Mouse (Mus musculus): ENCODE data around the gene Vmn2r115. TPM values are rescaled to one million over a fixed set of nuclear protein-coding genes. Genes with fewer than 3 reads are reported as not detected.

Vmn2r115 gene
- not detected for polyA plus RNA-seq (2015; fragmentation: Illumina TruSeq; extraction: RNeasy Lipid Tissue Mini Kit (QIAGEN cat#74804); ENCODE audit: insufficient read depth, low replicate concordance)

GRCm38 (mm10) chr17:23343441-23343840 lies at the start of gene Vmn2r115:
TSS of gene Vmn2r115 (plus strand) at chr17:23343741.

GRCm38 (mm10) chr17:23312437-23312836 lies 31.1 kb upstream of the Vmn2r115 start, which contains the start of gene Vmn2r114:
TSS of gene Vmn2r114 (minus strand) at chr17:23312537.

GRCm38 (mm10) chr17:23384304-23384703 lies 40.8 kb downstream of the Vmn2r115 start, which contains the start of gene Vmn2r116:
TSS of gene Vmn2r116 (plus strand) at chr17:23384604.

Other genes with a start within 250 kb of the Vmn2r115 start
- 13.0 TPM for gene Zfp40, start 150.5 kb upstream of the Vmn2r115 start, polyA plus RNA-seq (2015; fragmentation: Illumina TruSeq; extraction: RNeasy Lipid Tissue Mini Kit (QIAGEN cat#74804); ENCODE audit: insufficient read depth, low replicate concordance)
- not detected for gene Vmn2r114, start 31.2 kb upstream of the Vmn2r115 start, polyA plus RNA-seq (2015; fragmentation: Illumina TruSeq; extraction: RNeasy Lipid Tissue Mini Kit (QIAGEN cat#74804); ENCODE audit: insufficient read depth, low replicate concordance)
- gene Vmn2r116, start 40.9 kb downstream of the Vmn2r115 start, polyA plus RNA-seq (2015; fragmentation: Illumina TruSeq; extraction: RNeasy Lipid Tissue Mini Kit (QIAGEN cat#74804); ENCODE audit: insufficient read depth, low replicate concordance) = not detected
- gene Vmn2r117, start 136.0 kb downstream of the Vmn2r115 start, polyA plus RNA-seq (2015; fragmentation: Illumina TruSeq; extraction: RNeasy Lipid Tissue Mini Kit (QIAGEN cat#74804); ENCODE audit: insufficient read depth, low replicate concordance) = not detected
- gene Zfp213, start 220.5 kb downstream of the Vmn2r115 start, polyA plus RNA-seq (2015; fragmentation: Illumina TruSeq; extraction: RNeasy Lipid Tissue Mini Kit (QIAGEN cat#74804); ENCODE audit: insufficient read depth, low replicate concordance) = 4.4 TPM

All from spleen, adult 10 weeks (tissue).